Mouse (Mus musculus) liver, adult 2 months (tissue): Measurements from ENCODE around the gene Depdc1b. TPM values are rescaled to one million over a fixed set of nuclear protein-coding genes. Genes with fewer than 3 reads are reported as not detected.

Source experiments
- DNase-seq: peaks from one replicate; pipeline ENCODE4 v3.0.0-alpha.2; 2011; ENCODE audit warnings: low read depth, low spot score; ENCODE audit errors: extremely low read depth
- H3K27ac ChIP-seq: fragments of 200-500 bp; replicated peaks from 2 replicates; pipeline ENCODE4 v1.5.1; 2012; ENCODE audit warnings: low read depth, mild to moderate bottlenecking, control low read depth, inconsistent platforms, low read length; ENCODE audit not compliant: insufficient read depth
- H3K27me3 ChIP-seq: fragments of 200-500 bp; 2 replicates; pipeline ENCODE4 v1.6.1; 2012; ENCODE audit warnings: mild to moderate bottlenecking, moderate library complexity, low read length, inconsistent platforms; ENCODE audit not compliant: control insufficient read depth, insufficient read depth
- H3K36me3 ChIP-seq: fragments of 200-500 bp; 2 replicates; pipeline ENCODE4 v1.6.1; 2012; ENCODE audit warnings: low read length, inconsistent platforms; ENCODE audit not compliant: control insufficient read depth, insufficient read depth
- H3K4me1 ChIP-seq: fragments of 200-500 bp; 2 replicates; pipeline ENCODE4 v1.6.1; 2011; ENCODE audit warnings: low read length; ENCODE audit not compliant: control insufficient read depth, insufficient read depth
- H3K4me3 ChIP-seq: fragments of 200-500 bp; 2 replicates; pipeline ENCODE4 v1.5.1; 2011; ENCODE audit warnings: low read depth, mild to moderate bottlenecking, control low read depth, low read length, moderate library complexity; ENCODE audit not compliant: insufficient read depth
- H3K79me2 ChIP-seq: fragments of 200-500 bp; 2 replicates; pipeline ENCODE4 v1.6.1; 2012; ENCODE audit warnings: inconsistent platforms, mild to moderate bottlenecking, low read length, moderate library complexity; ENCODE audit not compliant: control insufficient read depth, insufficient read depth
- H3K9ac ChIP-seq: fragments of 200-500 bp; 2 replicates; pipeline ENCODE4 v1.6.1; 2012; ENCODE audit warnings: low read depth, mild to moderate bottlenecking, control low read depth, inconsistent platforms, low read length
- CTCF ChIP-seq: fragments of 200-500 bp; IDR thresholded peaks from 2 replicates; pipeline ENCODE4 v1.5.1; 2011; ENCODE audit warnings: low read depth, low read length, control low read depth
- POLR2A ChIP-seq: fragments of 200-500 bp; IDR thresholded peaks from 2 replicates; pipeline ENCODE4 v1.6.1; 2011; ENCODE audit warnings: low read length, control low read depth; ENCODE audit not compliant: insufficient read depth; ENCODE audit errors: extremely low read depth
- WGBS: fragments of 180-500 bp; shearing (Covaris S2); methylation state at CpG from one replicate; pipeline ENCODE4 v1.1.7; 2018; 5-methylcytosine and 5-hydroxymethylcytosine counted together
- polyA plus RNA-seq: library from polyadenylated mRNA; depleted of rRNA; stranded (reverse); fragments of >200 nt; gene quantifications from 2 replicates; pipeline ENCODE4 v1.2.3, GENCODE M21; 2012
- total RNA-seq: library from RNA; depleted of rRNA; stranded (reverse); fragments of >200 nt; gene quantifications from 2 replicates; pipeline ENCODE4 v1.2.3, GENCODE M21; 2014

Depdc1b gene
- total and polyA plus RNA-seq, 2 experiments: 0.28 TPM; not detected in 1

DNA sequence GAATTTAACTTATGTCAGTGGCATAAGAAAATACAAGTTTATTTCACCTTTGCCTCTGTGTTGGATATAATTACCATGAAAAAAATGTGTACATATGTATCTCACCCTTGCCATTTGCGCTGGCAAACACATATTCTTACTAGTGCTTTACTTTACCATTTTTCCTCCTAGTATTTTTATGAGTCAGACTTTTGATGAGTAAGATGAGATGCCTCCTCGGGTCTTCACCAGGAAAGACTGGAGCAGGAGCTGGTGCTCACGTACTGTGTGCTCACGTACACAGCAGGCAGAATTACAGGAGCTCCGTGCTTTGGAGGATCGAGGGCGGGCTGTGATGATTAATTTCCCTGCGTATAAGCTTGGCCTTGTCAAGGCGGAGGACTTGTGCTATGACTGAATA is 69.9 kb downstream of the Depdc1b start:
- Histone ChIP-seq H3K79me2 (no peaks in the 10 kb centered on the region), H3K4me3 (no peak overlapping the region), H3K36me3 (no peaks in the 10 kb centered on the region), H3K27ac (no peak overlapping the region), H3K4me1 (no peaks in the 10 kb centered on the region), H3K27me3 (no peaks in the 10 kb centered on the region), H3K9ac (no peak overlapping the region)
- WGBS: 95% methylated on average over 9 of the region's 9 CpGs
- no peak for DNase-seq
- TF ChIP-seq POLR2A: no peak
- TF ChIP-seq CTCF: no peak

DNA sequence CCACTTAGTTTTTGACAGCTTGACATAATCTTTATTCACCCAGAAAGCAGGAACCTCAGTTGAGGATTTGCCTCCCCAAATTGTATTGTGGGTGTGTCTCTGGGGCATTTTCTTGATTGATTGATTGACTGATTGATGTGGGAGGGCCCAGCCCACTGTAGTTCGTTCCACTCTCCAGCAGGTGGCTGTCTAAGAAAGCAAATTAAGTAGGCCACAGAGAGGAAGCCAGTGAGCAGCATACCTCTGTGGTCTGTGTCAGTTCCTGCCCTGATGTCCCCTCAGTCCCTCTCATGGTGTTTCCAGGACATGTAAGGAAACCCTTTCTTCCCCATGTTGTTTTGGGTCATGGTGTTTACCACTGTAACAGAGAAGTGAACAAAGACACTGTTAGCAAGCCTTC is 74.4 kb downstream of the Depdc1b start:
- no peaks in the 10 kb centered on the region for H3K4me1 ChIP-seq
- H3K79me2 ChIP-seq: no peaks in the 10 kb centered on the region
- H3K27me3 ChIP-seq: no peaks in the 10 kb centered on the region
- no peaks in the 10 kb centered on the region for H3K36me3 ChIP-seq
- no peak overlapping the region for H3K9ac ChIP-seq
- H3K4me3 ChIP-seq: no peak overlapping the region
- no peak for TF ChIP-seq POLR2A
- peak; percentile 72 for TF ChIP-seq CTCF
- 3% methylated on average over 1 of the region's 1 CpGs for whole genome bisulfite sequencing
- DNase-seq: peak; percentile 44
- no peak overlapping the region for H3K27ac ChIP-seq

DNA sequence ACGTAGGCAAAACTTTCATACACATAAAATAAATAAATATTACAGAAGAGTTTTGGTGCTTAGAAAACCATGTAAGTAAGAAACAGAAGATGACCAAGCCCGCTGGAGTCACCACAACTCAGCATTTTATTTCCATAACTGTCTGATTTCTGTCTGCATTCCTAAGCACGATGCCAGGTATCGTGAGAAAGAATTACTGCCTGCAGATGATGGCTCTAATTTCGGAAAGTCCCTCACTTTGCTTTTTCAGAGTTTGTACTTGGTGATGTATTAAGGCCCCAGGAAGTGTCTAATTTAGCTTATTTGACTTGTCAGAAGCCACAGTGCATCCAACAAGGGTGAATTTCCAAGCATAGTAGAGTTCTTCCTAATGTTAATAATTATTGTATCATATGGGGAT is 87.1 kb downstream of the Depdc1b start:
- Histone ChIP-seq H3K27ac (no peak overlapping the region), H3K9ac (no peak overlapping the region), H3K79me2 (no peaks in the 10 kb centered on the region), H3K4me1 (no peaks in the 10 kb centered on the region), H3K27me3 (no peaks in the 10 kb centered on the region), H3K36me3 (no peaks in the 10 kb centered on the region), H3K4me3 (no peak overlapping the region)
- no peak for DNase-seq
- 93% methylated on average over 5 of the region's 5 CpGs for WGBS
- TF ChIP-seq CTCF: no peak
- TF ChIP-seq POLR2A: no peak

DNA sequence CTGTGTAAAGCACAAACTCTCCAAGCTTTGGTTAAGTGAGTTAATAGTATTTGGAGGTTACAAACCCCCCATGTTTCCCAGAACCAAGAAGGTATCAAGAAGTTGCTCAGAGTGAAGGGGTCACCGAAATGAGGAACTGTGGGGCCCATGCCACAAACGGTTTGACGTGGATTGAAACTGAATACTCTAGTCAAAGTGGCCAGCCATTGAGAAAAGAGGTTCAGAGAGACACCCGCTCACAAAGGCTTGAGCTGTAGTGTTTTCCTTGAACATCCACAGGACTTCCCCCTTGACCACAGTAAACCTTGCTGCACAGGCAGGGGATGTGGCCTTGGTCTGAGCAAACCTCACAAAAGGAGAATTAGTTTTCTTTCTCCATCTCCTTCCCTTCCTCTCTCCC is 88.2 kb downstream of the Depdc1b start:
- WGBS: 93% methylated on average over 4 of the region's 4 CpGs

DNA sequence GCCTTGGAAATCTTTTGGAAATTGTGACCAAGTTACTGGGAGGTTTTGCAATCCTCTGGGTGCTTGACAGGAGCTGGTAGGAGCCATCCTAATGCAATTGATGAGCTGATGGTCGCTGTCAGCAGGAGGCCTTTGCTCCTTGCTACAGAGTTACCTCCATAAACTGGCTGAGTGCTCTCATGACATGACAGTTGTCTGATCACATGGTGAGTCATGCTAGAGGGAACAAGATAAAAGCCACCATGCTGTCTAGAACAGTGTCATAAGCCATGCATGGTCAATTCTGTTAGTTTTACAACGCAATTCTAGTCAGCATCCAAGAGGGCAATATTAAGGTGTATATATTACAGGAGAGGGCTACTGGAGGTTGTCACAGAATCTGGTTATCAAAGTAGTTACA is 99.3 kb downstream of the Depdc1b start:
- Histone ChIP-seq H3K36me3 (no peaks in the 10 kb centered on the region), H3K27me3 (no peaks in the 10 kb centered on the region), H3K27ac (no peak overlapping the region), H3K4me3 (no peak overlapping the region), H3K4me1 (no peaks in the 10 kb centered on the region), H3K9ac (no peak overlapping the region), H3K79me2 (no peaks in the 10 kb centered on the region)
- WGBS: 78% methylated on average over 2 of the region's 2 CpGs
- DNase-seq: no peak
- TF ChIP-seq CTCF (no peak), POLR2A (no peak)

More for the DNA sequence above, 88.2 kb downstream of the Depdc1b start:
- DNase-seq: no peak
- Histone ChIP-seq H3K27me3 (no peaks in the 10 kb centered on the region), H3K36me3 (no peaks in the 10 kb centered on the region), H3K4me1 (no peaks in the 10 kb centered on the region), H3K27ac (no peak overlapping the region), H3K9ac (no peak overlapping the region), H3K79me2 (no peaks in the 10 kb centered on the region), H3K4me3 (no peak overlapping the region)
- TF ChIP-seq CTCF (no peak), POLR2A (no peak)

DNA sequence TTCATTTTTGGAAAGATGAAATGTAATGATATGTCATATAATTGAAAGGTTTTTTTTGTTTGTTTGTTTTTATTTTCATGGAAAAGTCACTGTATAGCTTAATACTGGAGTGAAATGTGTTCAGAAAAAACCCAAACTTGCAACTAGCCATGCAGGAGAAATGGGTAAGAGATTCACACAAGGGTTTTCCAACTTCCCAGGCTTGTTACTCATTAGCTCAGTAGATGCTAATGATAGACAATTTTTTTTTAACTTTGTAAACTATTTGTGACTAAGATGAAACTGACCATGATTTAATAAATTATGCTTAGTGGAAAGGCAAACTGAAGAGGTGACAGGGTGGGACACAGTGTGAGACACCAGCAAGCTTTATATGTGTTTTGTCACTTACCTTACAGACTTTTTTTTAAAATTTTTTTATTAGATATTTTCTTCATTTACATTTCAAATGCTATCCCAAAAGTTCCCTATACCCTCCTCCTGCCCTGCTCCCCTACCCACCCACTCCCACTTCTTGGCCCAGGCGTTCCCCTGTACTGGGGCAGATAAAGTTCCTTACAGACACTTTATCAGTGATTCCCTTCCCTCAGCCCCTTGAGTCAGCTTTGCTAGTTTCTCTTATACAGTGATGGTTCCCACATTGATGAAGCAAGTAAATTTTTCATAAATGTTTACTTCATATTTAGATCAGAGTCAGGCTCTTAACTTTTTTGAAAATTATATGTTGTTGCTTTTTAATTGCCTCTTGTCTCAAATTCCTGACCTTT is 102.8 kb downstream of the Depdc1b start:
- WGBS: 87% methylated on average over 1 of the region's 1 CpGs
- DNase-seq: no peak
- H3K4me3 ChIP-seq: no peak overlapping the region

More for the DNA sequence above, 102.8 kb downstream of the Depdc1b start:
- no peaks in the 10 kb centered on the region for H3K79me2 ChIP-seq
- no peaks in the 10 kb centered on the region for H3K27me3 ChIP-seq
- TF ChIP-seq CTCF (no peak), POLR2A (no peak)
- H3K36me3 ChIP-seq: no peaks in the 10 kb centered on the region
- no peak overlapping the region for H3K27ac ChIP-seq
- no peak overlapping the region for H3K9ac ChIP-seq
- H3K4me1 ChIP-seq: no peaks in the 10 kb centered on the region
